Mouse (Mus musculus): ENCODE measurements around the gene Pif1. TPM values are rescaled to one million over a fixed set of nuclear protein-coding genes. Genes with fewer than 3 reads are reported as not detected.
A peak's percentile ranks its signal among the peaks of the same experiment; 100 is the strongest.

The Pif1 gene
- polyA plus RNA-seq, 1 experiment from 2014 or later = 0.75 TPM

- no peaks in the 10 kb centered on the region for H3K27me3 ChIP-seq (ENCODE audit: control insufficient read depth, insufficient read depth, low read length)
- H3K4me2 ChIP-seq (ENCODE audit: low read depth, low read length) = no peak overlapping the region
- WGBS = 81% methylated on average over 2 of the region's 2 CpGs
- H3K36me3 ChIP-seq (ENCODE audit: control insufficient read depth, insufficient read depth, low read length) = no peaks in the 10 kb centered on the region
- no peak overlapping the region for H3K27ac ChIP-seq (ENCODE audit: low read depth, low read length)
- H3K4me1 ChIP-seq (ENCODE audit: control insufficient read depth, insufficient read depth, low read length) = no peaks in the 10 kb centered on the region
- H3K9ac ChIP-seq (replicated peaks; ENCODE audit: low read depth, low read length) = no peak overlapping the region
- no peak overlapping the region for H3K4me3 ChIP-seq (ENCODE audit: low read depth, low read length)
- H3K9me3 ChIP-seq (ENCODE audit: control insufficient read depth, low read length) = no peaks in the 10 kb centered on the region
- no peak for ATAC-seq (ENCODE audit: low read depth)
These were observed 34.7 kb downstream of the Pif1 start for GRCm38 (mm10) chr9:65621666-65622065.

GRCm38 (mm10) chr9:65622826-65623225, 35.9 kb downstream of the Pif1 start:
- H3K36me3 ChIP-seq (ENCODE audit: control insufficient read depth, insufficient read depth, low read length) = no peaks in the 10 kb centered on the region
- H3K4me1 ChIP-seq (ENCODE audit: control insufficient read depth, insufficient read depth, low read length) = no peaks in the 10 kb centered on the region
- no peak overlapping the region for H3K4me2 ChIP-seq (ENCODE audit: low read depth, low read length)
- no peak overlapping the region for H3K4me3 ChIP-seq (ENCODE audit: low read depth, low read length)
- H3K9me3 ChIP-seq (ENCODE audit: control insufficient read depth, low read length) = no peaks in the 10 kb centered on the region
- no peak overlapping the region for H3K9ac ChIP-seq (replicated peaks; ENCODE audit: low read depth, low read length)
- H3K27ac ChIP-seq (ENCODE audit: low read depth, low read length) = no peak overlapping the region
- no peaks in the 10 kb centered on the region for H3K27me3 ChIP-seq (ENCODE audit: control insufficient read depth, insufficient read depth, low read length)
- WGBS = 94% methylated on average over 5 of the region's 5 CpGs
- ATAC-seq (ENCODE audit: low read depth) = no peak

GRCm38 (mm10) chr9:65624266-65624665, 37.3 kb downstream of the Pif1 start:
- no peak for ATAC-seq (ENCODE audit: low read depth)

GRCm38 (mm10) chr9:65629025-65629766, 42.2 kb downstream of the Pif1 start, which contains the start of gene Rbpms2:
Rbpms2 (plus strand) TSS chr9:65629648.
- H3K27me3 ChIP-seq (ENCODE audit: control insufficient read depth, insufficient read depth, low read length) = peaks cover 24% of the 10 kb centered on the region
- WGBS = 2% methylated on average over 37 of the region's 40 CpGs
- no peaks in the 10 kb centered on the region for H3K36me3 ChIP-seq (ENCODE audit: control insufficient read depth, insufficient read depth, low read length)
- H3K4me1 ChIP-seq (ENCODE audit: control insufficient read depth, insufficient read depth, low read length) = peaks cover 13% of the 10 kb centered on the region
- no peaks in the 10 kb centered on the region for H3K9me3 ChIP-seq (ENCODE audit: control insufficient read depth, low read length)
- no peak for ATAC-seq (ENCODE audit: low read depth)
- H3K4me2 ChIP-seq (ENCODE audit: low read depth, low read length) = peak within 1 kb of the TSS; percentile 97
- no peak within 1 kb of the TSS for H3K27ac ChIP-seq (ENCODE audit: low read depth, low read length)
- peak within 1 kb of the TSS; percentile 60 for H3K4me3 ChIP-seq (ENCODE audit: low read depth, low read length)
- peak within 1 kb of the TSS; percentile 58 for H3K9ac ChIP-seq (replicated peaks; ENCODE audit: low read depth, low read length)

More at GRCm38 (mm10) chr9:65624266-65624665, 37.3 kb downstream of the Pif1 start:
- WGBS = 78% methylated on average over 2 of the region's 2 CpGs
- H3K27ac ChIP-seq (ENCODE audit: low read depth, low read length) = no peak overlapping the region
- no peaks in the 10 kb centered on the region for H3K36me3 ChIP-seq (ENCODE audit: control insufficient read depth, insufficient read depth, low read length)
- peaks cover 7% of the 10 kb centered on the region for H3K27me3 ChIP-seq (ENCODE audit: control insufficient read depth, insufficient read depth, low read length)
- no peak overlapping the region for H3K4me2 ChIP-seq (ENCODE audit: low read depth, low read length)
- H3K4me1 ChIP-seq (ENCODE audit: control insufficient read depth, insufficient read depth, low read length) = peaks cover 2% of the 10 kb centered on the region; the same call in 1 of the 2 replicates
- no peak overlapping the region for H3K9ac ChIP-seq (replicated peaks; ENCODE audit: low read depth, low read length)
- no peak overlapping the region for H3K4me3 ChIP-seq (ENCODE audit: low read depth, low read length)
- H3K9me3 ChIP-seq (ENCODE audit: control insufficient read depth, low read length) = no peaks in the 10 kb centered on the region

GRCm38 (mm10) chr9:65629767-65630630, 43.0 kb downstream of the Pif1 start:
- peak overlapping the region; percentile 97 for H3K4me2 ChIP-seq (ENCODE audit: low read depth, low read length)
- H3K4me1 ChIP-seq (ENCODE audit: control insufficient read depth, insufficient read depth, low read length) = peaks cover 13% of the 10 kb centered on the region
- WGBS = under 1% methylated on average over 46 of the region's 83 CpGs
- H3K9me3 ChIP-seq (ENCODE audit: control insufficient read depth, low read length) = no peaks in the 10 kb centered on the region
- peak; percentile 89 for ATAC-seq (ENCODE audit: low read depth)
- peak overlapping the region; percentile 60 for H3K4me3 ChIP-seq (ENCODE audit: low read depth, low read length)
- no peak overlapping the region for H3K27ac ChIP-seq (ENCODE audit: low read depth, low read length)
- H3K9ac ChIP-seq (replicated peaks; ENCODE audit: low read depth, low read length) = peak overlapping the region; percentile 58
- H3K36me3 ChIP-seq (ENCODE audit: control insufficient read depth, insufficient read depth, low read length) = no peaks in the 10 kb centered on the region
- peaks cover 24% of the 10 kb centered on the region for H3K27me3 ChIP-seq (ENCODE audit: control insufficient read depth, insufficient read depth, low read length)

GRCm38 (mm10) chr9:65630631-65631353, 43.8 kb downstream of the Pif1 start:
- H3K4me3 ChIP-seq (ENCODE audit: low read depth, low read length) = peak overlapping the region; percentile 60
- H3K27ac ChIP-seq (ENCODE audit: low read depth, low read length) = no peak overlapping the region; the same call in 1 of the 2 replicates
- H3K4me2 ChIP-seq (ENCODE audit: low read depth, low read length) = peak overlapping the region; percentile 97
- peaks cover 24% of the 10 kb centered on the region for H3K27me3 ChIP-seq (ENCODE audit: control insufficient read depth, insufficient read depth, low read length)
- peak; percentile 82 for ATAC-seq (ENCODE audit: low read depth)
- peaks cover 13% of the 10 kb centered on the region for H3K4me1 ChIP-seq (ENCODE audit: control insufficient read depth, insufficient read depth, low read length)
- H3K36me3 ChIP-seq (ENCODE audit: control insufficient read depth, insufficient read depth, low read length) = no peaks in the 10 kb centered on the region
- peak overlapping the region; percentile 58 for H3K9ac ChIP-seq (replicated peaks; ENCODE audit: low read depth, low read length)
- H3K9me3 ChIP-seq (ENCODE audit: control insufficient read depth, low read length) = no peaks in the 10 kb centered on the region
- under 1% methylated on average over 72 of the region's 78 CpGs for WGBS

- Histone ChIP-seq H3K9me3 (ENCODE audit: control insufficient read depth, low read length) (no peaks in the 10 kb centered on the region), H3K4me1 (ENCODE audit: control insufficient read depth, insufficient read depth, low read length) (peaks cover 13% of the 10 kb centered on the region), H3K27me3 (ENCODE audit: control insufficient read depth, insufficient read depth, low read length) (peaks cover 24% of the 10 kb centered on the region), H3K36me3 (ENCODE audit: control insufficient read depth, insufficient read depth, low read length) (no peaks in the 10 kb centered on the region), H3K27ac (ENCODE audit: low read depth, low read length) (no peak overlapping the region), H3K9ac (replicated peaks; ENCODE audit: low read depth, low read length) (peak overlapping the region; percentile 58), H3K4me3 (ENCODE audit: low read depth, low read length) (peak overlapping the region; percentile 60), H3K4me2 (ENCODE audit: low read depth, low read length) (peak overlapping the region; percentile 97)
- ATAC-seq (ENCODE audit: low read depth) = no peak
- WGBS = 19% methylated on average over 16 of the region's 16 CpGs
These were observed 44.5 kb downstream of the Pif1 start for GRCm38 (mm10) chr9:65631354-65632021.

- H3K9ac ChIP-seq (replicated peaks; ENCODE audit: low read depth, low read length) = no peak overlapping the region
- ATAC-seq (ENCODE audit: low read depth) = no peak
- no peaks in the 10 kb centered on the region for H3K9me3 ChIP-seq (ENCODE audit: control insufficient read depth, low read length)
- H3K4me2 ChIP-seq (ENCODE audit: low read depth, low read length) = no peak overlapping the region
- no peak overlapping the region for H3K4me3 ChIP-seq (ENCODE audit: low read depth, low read length)
- no peaks in the 10 kb centered on the region for H3K36me3 ChIP-seq (ENCODE audit: control insufficient read depth, insufficient read depth, low read length)
- H3K27me3 ChIP-seq (ENCODE audit: control insufficient read depth, insufficient read depth, low read length) = peaks cover 14% of the 10 kb centered on the region
- WGBS = 63% methylated on average over 1 of the region's 1 CpGs
- H3K4me1 ChIP-seq (ENCODE audit: control insufficient read depth, insufficient read depth, low read length) = peaks cover 4% of the 10 kb centered on the region; the same call in 1 of the 2 replicates
- no peak overlapping the region for H3K27ac ChIP-seq (ENCODE audit: low read depth, low read length)
These were observed 48.8 kb downstream of the Pif1 start for GRCm38 (mm10) chr9:65635766-65636165.
